Mouse (Mus musculus): ENCODE results near the gene Hint3.
"Not testable (repeated sequence)": the region's sequence is repeated elsewhere in the genome, so short reads cannot be mapped to it uniquely, and the experiment has no call there.

Gene Hint3

GRCm38 (mm10) chr10:30629513-30629912, at the start of gene Hint3:
Gene Hint3 (minus strand): TSS chr10:30629632.
- DNase-seq (ENCODE audit: low spot score), result no peak

DNA sequence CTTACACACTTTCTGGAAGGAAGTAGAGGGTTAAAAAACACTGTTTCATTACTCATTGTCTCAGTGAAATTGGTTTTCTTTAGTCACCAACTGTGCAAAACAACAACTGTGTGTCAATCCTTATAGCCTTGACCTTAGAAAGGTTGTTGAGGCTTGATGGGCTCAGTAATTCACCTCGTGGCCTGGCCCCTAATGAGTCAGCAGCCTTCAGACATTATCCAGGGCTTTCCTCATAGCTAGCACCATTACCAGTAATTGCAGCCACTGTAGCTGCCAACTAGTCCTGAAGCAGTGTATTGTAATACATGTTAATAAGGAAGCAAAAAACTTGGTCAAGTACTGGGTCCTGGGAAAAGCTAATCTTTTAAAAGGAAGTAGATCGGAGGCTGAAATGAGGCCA, 48.6 kb upstream of the Hint3 start:
- DNase-seq (ENCODE audit: low spot score), result no peak

GRCm38 (mm10) chr10:30674825-30675224, 45.4 kb upstream of the Hint3 start:
- DNase-seq (ENCODE audit: low spot score), result no peak

DNA sequence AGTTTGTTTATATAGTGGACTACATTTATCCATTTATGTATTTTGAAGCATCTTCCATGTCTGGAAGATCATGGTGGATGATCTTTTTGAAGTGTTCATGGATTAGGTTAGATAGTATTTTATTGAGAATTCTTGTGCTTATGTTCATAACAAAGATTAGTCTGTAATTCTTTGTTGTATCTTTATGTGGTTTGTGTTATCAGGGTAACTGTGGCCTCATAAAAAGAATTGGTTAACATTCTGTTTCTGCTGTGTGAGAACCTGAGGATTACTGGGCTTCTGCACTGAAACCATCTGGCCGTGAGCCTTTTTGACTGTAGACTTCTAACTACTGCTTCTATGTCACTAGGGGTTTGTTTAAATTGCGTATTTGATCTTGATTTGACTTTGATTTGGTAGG, 37.1 kb upstream of the Hint3 start:
- DNase-seq (ENCODE audit: low spot score), result no peak

- DNase-seq (ENCODE audit: low spot score), result no peak
Observed at GRCm38 (mm10) chr10:30660564-30661328, 31.3 kb upstream of the Hint3 start.

- DNase-seq (ENCODE audit: low spot score), result no peak
Observed at GRCm38 (mm10) chr10:30655655-30656054, 26.2 kb upstream of the Hint3 start.

GRCm38 (mm10) chr10:30647681-30648080, 18.2 kb upstream of the Hint3 start:
- DNase-seq (ENCODE audit: low spot score), result no peak

- DNase-seq (ENCODE audit: low spot score), result no peak
Observed at GRCm38 (mm10) chr10:30638216-30638615, 8.8 kb upstream of the Hint3 start.

GRCm38 (mm10) chr10:30636474-30637154, 7.2 kb upstream of the Hint3 start:
- not testable (repeated sequence) for DNase-seq (ENCODE audit: low spot score)

DNA sequence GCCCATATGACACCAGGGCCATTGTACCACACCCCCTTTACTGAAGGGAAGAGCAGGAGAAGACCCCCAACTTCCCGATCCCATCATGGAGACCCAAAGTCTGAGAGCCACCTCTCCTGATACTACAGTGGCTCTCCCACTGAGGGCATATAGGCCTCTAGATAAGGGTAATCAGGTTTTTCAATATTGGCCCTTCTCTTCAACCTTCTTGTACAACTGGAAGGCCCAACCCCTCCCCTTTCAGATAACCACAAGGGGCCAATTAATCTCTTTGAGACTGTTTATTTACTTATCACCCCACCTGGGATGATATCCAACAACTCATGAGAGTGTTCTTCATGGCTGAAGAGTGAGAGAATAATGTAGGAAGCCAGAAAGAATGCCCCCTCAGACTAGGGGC, 3.3 kb upstream of the Hint3 start:
- no peak for DNase-seq (ENCODE audit: low spot score)

GRCm38 (mm10) chr10:30629977-30630376, 545 bp upstream of the Hint3 start:
- no peak for DNase-seq (ENCODE audit: low spot score)

DNA sequence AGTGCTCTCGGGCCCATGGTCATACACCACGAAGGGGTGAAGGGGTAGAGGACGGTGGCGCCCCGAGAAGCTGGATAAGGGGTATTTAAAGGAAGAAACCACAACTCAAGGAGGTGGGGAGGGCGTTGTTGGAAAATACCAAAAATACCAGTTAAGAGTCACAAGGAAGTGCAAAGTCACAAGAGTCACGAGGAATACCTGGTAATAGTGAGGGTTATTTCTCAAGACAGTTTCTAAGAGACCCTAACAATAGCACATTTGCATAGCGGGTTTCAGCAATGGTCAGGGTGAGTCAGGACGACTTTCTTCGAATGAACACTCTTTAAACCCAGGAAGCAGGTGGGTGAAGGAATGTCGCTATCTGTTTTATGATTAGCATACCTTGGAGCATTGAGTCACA, 988 bp downstream of the Hint3 start:
- not testable (repeated sequence) for DNase-seq (ENCODE audit: low spot score)

- DNase-seq (ENCODE audit: low spot score), result no peak
Observed at GRCm38 (mm10) chr10:30627548-30627947, 1.9 kb downstream of the Hint3 start.

DNA sequence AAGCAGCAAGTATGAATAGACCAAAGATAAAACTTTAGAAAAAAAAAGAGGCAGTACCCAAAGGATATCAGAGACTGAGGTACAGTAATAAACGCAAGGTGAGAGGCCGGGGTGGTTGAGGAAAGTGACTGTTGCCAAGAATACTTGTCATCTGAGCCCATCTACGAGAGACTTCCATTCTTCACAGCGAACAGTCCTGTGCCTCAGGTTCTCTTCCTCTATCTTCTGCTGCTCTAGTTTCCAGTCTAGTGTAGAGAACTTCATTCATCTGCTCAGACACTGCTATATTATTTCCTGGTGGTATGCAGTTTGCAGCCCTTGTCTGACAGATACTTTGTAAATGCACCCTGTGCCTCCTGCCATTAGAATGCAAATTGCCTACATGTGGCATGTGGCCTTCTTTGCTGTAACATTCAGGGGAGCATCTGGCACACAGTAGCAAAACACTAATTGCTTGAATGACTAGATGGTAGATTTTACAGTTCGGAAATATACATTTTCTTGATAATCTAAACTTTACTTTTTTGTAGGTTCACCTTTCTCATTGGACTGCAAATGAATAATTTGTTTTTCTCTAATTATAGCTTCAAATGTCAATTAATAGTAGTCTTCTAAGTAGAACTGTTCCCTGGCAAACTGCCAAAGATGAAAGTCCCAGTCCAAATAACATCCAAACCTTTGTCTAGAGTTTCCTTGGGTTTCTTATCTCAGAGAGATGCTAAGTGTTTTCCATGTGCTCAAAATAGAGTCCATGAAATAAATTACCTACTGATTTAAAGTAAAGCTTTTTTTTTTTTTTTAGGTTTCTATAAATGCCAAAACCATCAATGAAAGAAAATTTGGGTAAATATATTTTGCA, 5.0 kb downstream of the Hint3 start:
- DNase-seq (ENCODE audit: low spot score), result no peak

- no peak for DNase-seq (ENCODE audit: low spot score)
Observed at GRCm38 (mm10) chr10:30622928-30623327, 6.5 kb downstream of the Hint3 start.

- no peak for DNase-seq (ENCODE audit: low spot score)
Observed at GRCm38 (mm10) chr10:30618918-30619210, 10.6 kb downstream of the Hint3 start.

GRCm38 (mm10) chr10:30618091-30618917, 11.1 kb downstream of the Hint3 start:
- peak; percentile 98 for DNase-seq (ENCODE audit: low spot score)

DNA sequence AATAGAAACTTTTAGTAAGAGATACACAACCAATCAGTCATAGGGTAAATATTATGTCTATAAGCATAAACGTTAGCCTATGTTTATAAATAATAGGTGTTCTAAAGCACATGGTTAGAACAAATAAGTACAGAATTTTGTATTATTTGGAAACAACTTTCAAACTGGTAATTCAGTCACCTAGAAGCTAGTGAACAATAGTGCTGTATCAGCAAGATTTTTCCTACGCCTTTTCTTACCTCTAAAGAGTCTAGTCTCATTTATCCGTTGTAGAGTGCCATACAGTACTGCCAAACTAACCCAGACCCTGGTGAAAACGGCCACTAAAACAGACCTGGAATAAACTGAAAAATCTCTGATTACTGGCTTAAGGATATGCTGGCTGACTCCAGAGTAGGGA, 16.4 kb downstream of the Hint3 start:
- no peak for DNase-seq (ENCODE audit: low spot score)

- no peak for DNase-seq (ENCODE audit: low spot score)
Observed at GRCm38 (mm10) chr10:30609614-30610013, 19.8 kb downstream of the Hint3 start.

- no peak for DNase-seq (ENCODE audit: low spot score)
Observed at GRCm38 (mm10) chr10:30608109-30608508, 21.3 kb downstream of the Hint3 start.

DNA sequence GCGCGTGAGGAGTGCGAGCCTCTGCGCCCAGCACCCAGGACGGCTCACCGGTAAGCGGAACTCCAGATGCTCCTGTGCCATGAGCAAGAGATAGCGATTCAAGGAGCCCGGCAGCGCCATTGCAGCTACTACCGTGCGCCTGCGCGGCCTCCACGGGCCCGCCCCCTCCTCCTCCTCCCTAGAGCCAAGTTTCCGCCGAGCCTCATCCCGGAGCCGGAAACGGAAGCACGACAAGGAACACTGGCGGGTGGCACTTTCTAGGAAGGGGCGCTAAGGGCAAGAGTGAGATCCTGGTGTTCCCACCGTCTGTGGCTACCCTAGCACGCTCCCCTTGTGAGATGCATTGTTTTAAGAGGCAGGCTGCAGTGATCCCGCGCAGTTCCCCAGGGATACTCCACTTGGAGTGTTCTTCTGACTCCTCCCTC, 28.9 kb downstream of the Hint3 start, which contains the start of gene Trmt11:
Trmt11 (minus strand) TSS at position 208 of the 425 bp plus-strand sequence.
- peak; percentile 89 for DNase-seq (ENCODE audit: low spot score)

GRCm38 (mm10) chr10:30600094-30600534, 29.3 kb downstream of the Hint3 start:
- no peak for DNase-seq (ENCODE audit: low spot score)

Data from urinary bladder, postnatal 14 days (tissue).